Mouse (Mus musculus): ENCODE measurements at regions not wholly inside any gene's neighbourhood (a gene's known extent, or its start where the extent isn't known, plus 50 kb on each side); places are given as distances from the start of the nearest gene placed in this dataset.

GRCm38 (mm10) chr1:121215843-121216242, 116.5 kb downstream of the Insig2 start:
- TF ChIP-seq CTCF (IDR thresholded peaks at IDR 0.05; ENCODE audit: low read depth, low read length) (no peak), POLR2AphosphoS5 (IDR thresholded peaks at IDR 0.05; ENCODE audit: insufficient replicate concordance, low read depth, low read length) (no peak), TAL1 (conservative IDR thresholded peaks at IDR 0.05; ENCODE audit: low read depth, low read length) (no peak), GATA1 (IDR thresholded peaks at IDR 0.05; ENCODE audit: borderline replicate concordance, low read length) (no peak), GATA2 (IDR thresholded peaks at IDR 0.05; ENCODE audit: borderline replicate concordance, low read depth, low read length) (no peak)
- Histone ChIP-seq H3K4me3 (ENCODE audit: low read depth, low read length) (no peak overlapping the region), H3K9me3 (replicated peaks) (peaks cover 22% of the 10 kb centered on the region), H3K36me3 (replicated peaks) (no peaks in the 10 kb centered on the region), H3K27me3 (ENCODE audit: insufficient read depth, low read length) (no peaks in the 10 kb centered on the region), H3K4me1 (ENCODE audit: insufficient read depth, low read depth, low read length) (no peaks in the 10 kb centered on the region)
- no peak for ATAC-seq (ENCODE audit: extremely low read depth, insufficient number of reproducible peaks, low FRiP score, poor library complexity, severe bottlenecking)
- no peak for DNase-seq (ENCODE audit: low spot score)

- no peaks in the 10 kb centered on the region for H3K27me3 ChIP-seq (ENCODE audit: insufficient read depth, low read length)
- H3K4me3 ChIP-seq (ENCODE audit: low read depth, low read length) = no peak overlapping the region
- no peak for DNase-seq (ENCODE audit: low spot score)
- ATAC-seq (ENCODE audit: extremely low read depth, insufficient number of reproducible peaks, low FRiP score, poor library complexity, severe bottlenecking) = no peak
- H3K9me3 ChIP-seq (replicated peaks) = peaks cover 26% of the 10 kb centered on the region
- H3K36me3 ChIP-seq (replicated peaks) = no peaks in the 10 kb centered on the region
- TF ChIP-seq TAL1 (conservative IDR thresholded peaks at IDR 0.05; ENCODE audit: low read depth, low read length) (no peak), GATA2 (IDR thresholded peaks at IDR 0.05; ENCODE audit: borderline replicate concordance, low read depth, low read length) (no peak), CTCF (IDR thresholded peaks at IDR 0.05; ENCODE audit: low read depth, low read length) (no peak), POLR2AphosphoS5 (IDR thresholded peaks at IDR 0.05; ENCODE audit: insufficient replicate concordance, low read depth, low read length) (no peak), GATA1 (IDR thresholded peaks at IDR 0.05; ENCODE audit: borderline replicate concordance, low read length) (no peak)
- H3K4me1 ChIP-seq (ENCODE audit: insufficient read depth, low read depth, low read length) = no peaks in the 10 kb centered on the region
These were observed 108.1 kb downstream of the Insig2 start for GRCm38 (mm10) chr1:121224250-121224649.

DNA sequence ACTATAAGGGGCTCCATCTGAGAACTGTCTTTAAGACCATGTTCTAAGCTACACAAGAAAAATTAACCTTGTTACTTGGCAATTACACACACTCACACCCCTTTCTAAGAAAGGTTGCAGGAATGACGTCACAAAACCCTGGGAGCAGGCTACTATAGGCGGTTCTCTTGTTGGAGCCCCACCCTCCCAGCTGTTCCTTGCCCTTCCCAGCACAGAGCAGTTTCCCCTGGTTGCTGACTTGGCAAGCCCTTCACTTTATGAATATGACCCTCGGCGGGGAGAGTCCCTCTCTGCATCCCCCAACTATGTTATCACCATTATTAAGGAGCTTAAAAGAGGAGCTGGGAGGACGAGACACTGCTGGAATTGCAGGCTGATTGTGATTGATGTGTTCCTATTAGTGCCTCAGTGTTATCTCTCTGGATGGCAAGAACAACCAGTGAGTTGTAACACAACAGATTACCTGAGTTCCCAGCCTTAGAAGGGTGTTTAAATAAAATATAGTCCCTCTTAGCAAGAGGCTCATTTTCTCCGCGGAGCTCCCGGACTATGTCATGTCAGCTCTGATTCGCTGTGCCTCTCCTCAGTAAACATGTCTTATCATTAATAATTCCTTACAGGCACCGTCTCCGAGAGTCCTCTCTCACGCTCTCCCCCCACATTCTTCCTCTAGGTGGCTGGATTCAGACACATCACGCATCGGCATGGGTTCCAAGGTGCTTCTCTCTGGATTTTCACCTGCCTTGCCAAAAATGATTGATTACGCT, 105.7 kb downstream of the Insig2 start:
- DNase-seq (ENCODE audit: low spot score) (no peak), ATAC-seq (ENCODE audit: extremely low read depth, insufficient number of reproducible peaks, low FRiP score, poor library complexity, severe bottlenecking) (no peak)
- Histone ChIP-seq H3K27me3 (ENCODE audit: insufficient read depth, low read length) (no peaks in the 10 kb centered on the region), H3K4me1 (ENCODE audit: insufficient read depth, low read depth, low read length) (no peaks in the 10 kb centered on the region), H3K9me3 (replicated peaks) (peaks cover 17% of the 10 kb centered on the region), H3K4me3 (ENCODE audit: low read depth, low read length) (no peak overlapping the region), H3K36me3 (replicated peaks) (no peaks in the 10 kb centered on the region)
- TF ChIP-seq GATA1 (IDR thresholded peaks at IDR 0.05; ENCODE audit: borderline replicate concordance, low read length) (no peak), TAL1 (conservative IDR thresholded peaks at IDR 0.05; ENCODE audit: low read depth, low read length) (no peak), CTCF (IDR thresholded peaks at IDR 0.05; ENCODE audit: low read depth, low read length) (no peak), POLR2AphosphoS5 (IDR thresholded peaks at IDR 0.05; ENCODE audit: insufficient replicate concordance, low read depth, low read length) (no peak), GATA2 (IDR thresholded peaks at IDR 0.05; ENCODE audit: borderline replicate concordance, low read depth, low read length) (no peak)

- Histone ChIP-seq H3K36me3 (replicated peaks) (no peaks in the 10 kb centered on the region), H3K4me1 (ENCODE audit: insufficient read depth, low read depth, low read length) (no peaks in the 10 kb centered on the region), H3K9me3 (replicated peaks) (peaks cover 17% of the 10 kb centered on the region), H3K4me3 (ENCODE audit: low read depth, low read length) (no peak overlapping the region), H3K27me3 (ENCODE audit: insufficient read depth, low read length) (no peaks in the 10 kb centered on the region)
- TF ChIP-seq CTCF (IDR thresholded peaks at IDR 0.05; ENCODE audit: low read depth, low read length) (no peak), GATA1 (IDR thresholded peaks at IDR 0.05; ENCODE audit: borderline replicate concordance, low read length) (no peak), TAL1 (conservative IDR thresholded peaks at IDR 0.05; ENCODE audit: low read depth, low read length) (no peak), GATA2 (IDR thresholded peaks at IDR 0.05; ENCODE audit: borderline replicate concordance, low read depth, low read length) (no peak), POLR2AphosphoS5 (IDR thresholded peaks at IDR 0.05; ENCODE audit: insufficient replicate concordance, low read depth, low read length) (no peak)
- no peak for ATAC-seq (ENCODE audit: extremely low read depth, insufficient number of reproducible peaks, low FRiP score, poor library complexity, severe bottlenecking)
- DNase-seq (ENCODE audit: low spot score) = no peak
These were observed 105.2 kb downstream of the Insig2 start for GRCm38 (mm10) chr1:121227233-121227594.

DNA sequence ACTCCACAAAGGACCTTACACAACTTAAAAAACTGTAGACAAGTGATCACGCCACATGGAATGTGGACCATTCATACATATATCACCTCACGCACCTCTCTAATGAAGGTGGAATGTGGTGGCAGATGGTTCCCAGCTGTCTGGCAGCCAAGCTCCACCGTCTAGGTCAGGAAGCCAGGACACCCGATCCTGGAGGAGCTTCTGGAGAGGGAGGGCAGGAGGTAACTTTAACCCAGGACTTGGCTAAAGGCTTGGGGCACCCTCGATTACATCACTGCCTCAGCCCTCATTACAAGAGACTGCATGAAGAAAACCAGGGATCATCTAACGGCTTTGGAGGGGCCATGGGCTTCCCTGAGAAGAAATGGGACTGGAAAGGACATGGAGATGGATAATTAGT, 88.8 kb downstream of the Insig2 start:
- TF ChIP-seq GATA2 (IDR thresholded peaks at IDR 0.05; ENCODE audit: borderline replicate concordance, low read depth, low read length) (no peak), TAL1 (conservative IDR thresholded peaks at IDR 0.05; ENCODE audit: low read depth, low read length) (no peak), GATA1 (IDR thresholded peaks at IDR 0.05; ENCODE audit: borderline replicate concordance, low read length) (no peak), CTCF (IDR thresholded peaks at IDR 0.05; ENCODE audit: low read depth, low read length) (no peak), POLR2AphosphoS5 (IDR thresholded peaks at IDR 0.05; ENCODE audit: insufficient replicate concordance, low read depth, low read length) (no peak)
- H3K4me1 ChIP-seq (ENCODE audit: insufficient read depth, low read depth, low read length) = no peaks in the 10 kb centered on the region
- peaks cover 5% of the 10 kb centered on the region for H3K9me3 ChIP-seq (replicated peaks)
- no peak overlapping the region for H3K4me3 ChIP-seq (ENCODE audit: low read depth, low read length)
- H3K27me3 ChIP-seq (ENCODE audit: insufficient read depth, low read length) = no peaks in the 10 kb centered on the region
- ATAC-seq (ENCODE audit: extremely low read depth, insufficient number of reproducible peaks, low FRiP score, poor library complexity, severe bottlenecking) = no peak
- DNase-seq (ENCODE audit: low spot score) = no peak
- H3K36me3 ChIP-seq (replicated peaks) = no peaks in the 10 kb centered on the region

- H3K27me3 ChIP-seq (ENCODE audit: insufficient read depth, low read length) = no peaks in the 10 kb centered on the region
- ATAC-seq (ENCODE audit: extremely low read depth, insufficient number of reproducible peaks, low FRiP score, poor library complexity, severe bottlenecking) = no peak
- DNase-seq (ENCODE audit: low spot score) = no peak
- H3K9me3 ChIP-seq (replicated peaks) = no peaks in the 10 kb centered on the region; the same call in 1 of the 2 replicates
- TF ChIP-seq TAL1 (conservative IDR thresholded peaks at IDR 0.05; ENCODE audit: low read depth, low read length) = no peak
- no peak for TF ChIP-seq POLR2AphosphoS5 (IDR thresholded peaks at IDR 0.05; ENCODE audit: insufficient replicate concordance, low read depth, low read length)
- no peak for TF ChIP-seq CTCF (IDR thresholded peaks at IDR 0.05; ENCODE audit: low read depth, low read length)
- TF ChIP-seq GATA1 (IDR thresholded peaks at IDR 0.05; ENCODE audit: borderline replicate concordance, low read length) = no peak
- no peak for TF ChIP-seq GATA2 (IDR thresholded peaks at IDR 0.05; ENCODE audit: borderline replicate concordance, low read depth, low read length)
- H3K4me1 ChIP-seq (ENCODE audit: insufficient read depth, low read depth, low read length) = no peaks in the 10 kb centered on the region
- H3K36me3 ChIP-seq (replicated peaks) = no peaks in the 10 kb centered on the region
- no peak overlapping the region for H3K4me3 ChIP-seq (ENCODE audit: low read depth, low read length)
These were observed 84.8 kb downstream of the Insig2 start for GRCm38 (mm10) chr1:121247556-121247955.

Data from G1E (cell line).